27 mouse cellular contexts compared by ENCODE assay signal in the genomic region with DNA sequence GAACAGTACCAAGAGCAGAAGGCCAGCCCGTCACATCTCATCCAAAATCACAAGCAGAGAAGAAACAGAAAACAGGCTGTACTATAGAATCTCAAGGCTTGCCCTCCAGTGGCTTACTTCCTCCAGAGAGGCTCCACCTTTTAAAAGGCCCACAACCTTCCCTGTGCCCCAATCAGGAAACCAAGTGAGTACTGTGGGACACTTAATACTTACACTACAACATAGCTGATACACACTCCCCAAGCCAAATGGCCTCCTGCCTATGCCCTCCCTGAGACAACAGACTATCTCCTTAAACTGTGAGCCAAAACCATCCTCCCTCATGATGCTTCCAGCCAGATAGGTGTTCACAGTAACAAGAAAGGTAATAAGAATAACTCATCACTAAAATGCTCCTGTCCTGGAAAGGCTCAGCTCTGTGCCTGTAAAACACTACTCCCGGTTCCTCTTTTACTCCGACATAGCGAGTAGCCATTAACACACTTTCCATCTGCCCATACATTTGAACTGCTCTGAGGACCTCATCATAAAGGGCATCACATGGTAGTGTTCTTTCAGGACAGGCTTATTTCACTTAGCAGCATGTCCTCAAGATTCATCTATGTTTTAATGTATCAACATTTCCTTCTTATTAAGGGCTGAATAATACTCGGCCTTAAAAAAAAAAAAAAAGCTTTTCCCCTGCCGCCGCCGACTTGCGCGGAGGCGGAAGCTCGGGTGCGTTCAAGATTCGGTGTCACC. TPM values are rescaled to one million over a fixed set of nuclear protein-coding genes. Genes with fewer than 3 reads are reported as not detected.
DNase-seq lines count a peak whose midpoint lies in the region; ATAC-seq lines count a peak whose summit lies in the region.
"Had no signal": no experiment of that assay in that cellular context is flagged by ENCODE, and none has a peak within 500 bp of the region (broad histone marks: within the 10 kb centered on the region; RNA-seq: fewer than 3 reads in every experiment).

No protein-coding gene starts in this region.

- H3K4me2 ChIP-seq in liver, embryonic 15.5 days, result 0 out of 2 replicates have a peak overlapping the region, but pooled peaks have one; percentile 1
- H3K4me2 ChIP-seq: heart, embryonic 11.5 days; hindbrain, embryonic 14.5 days; kidney, embryonic 15.5 days; limb, embryonic 15.5 days; lung, embryonic 15.5 days; midbrain, embryonic 15.5 days; neural tube, embryonic 15.5 days had no signal

- peak overlapping the region; percentile 1; the same call in 1 of the 2 replicates for H3K9ac ChIP-seq in liver, embryonic 15.5 days
- H3K9ac ChIP-seq: hindbrain, embryonic 14.5 days; kidney, embryonic 15.5 days; limb, embryonic 15.5 days; lung, embryonic 15.5 days; midbrain, embryonic 15.5 days; neural tube, embryonic 15.5 days had no signal

- no peaks in the 10 kb centered on the region for H3K9me3 ChIP-seq in erythroblast, embryonic 14.5 days (ENCODE audit: control insufficient read depth, low read length)
- no peaks in the 10 kb centered on the region for H3K9me3 ChIP-seq in liver, embryonic 15.5 days (replicated peaks)
- H3K9me3 ChIP-seq: kidney, embryonic 15.5 days; limb, embryonic 10.5 days; limb, embryonic 15.5 days; lung, embryonic 15.5 days; midbrain, embryonic 10.5 days; midbrain, embryonic 15.5 days; neural tube, embryonic 15.5 days had no signal

- H3K4me3 ChIP-seq in erythroblast, embryonic 14.5 days (replicated peaks), result peak overlapping the region; percentile 48
- no peak overlapping the region for H3K4me3 ChIP-seq in liver, embryonic 15.5 days (replicated peaks)
- H3K4me3 ChIP-seq: kidney, embryonic 15.5 days; limb, embryonic 10.5 days; limb, embryonic 15.5 days; lung, embryonic 15.5 days; midbrain, embryonic 10.5 days; midbrain, embryonic 15.5 days; neural tube, embryonic 15.5 days had no signal

- WGBS in liver, embryonic 15.5 days (ENCODE audit: insufficient replicate concordance), result 93% methylated on average over 14 of the region's 14 CpGs

- peak overlapping the region; percentile 56 for H3K27ac ChIP-seq in liver, embryonic 15.5 days (replicated peaks)
- H3K27ac ChIP-seq: hindbrain, embryonic 14.5 days; kidney, embryonic 15.5 days; limb, embryonic 10.5 days; limb, embryonic 15.5 days; lung, embryonic 15.5 days; midbrain, embryonic 10.5 days; midbrain, embryonic 15.5 days; neural tube, embryonic 15.5 days had no signal

- no peak for ATAC-seq in erythroblast, adult 5-6 weeks (replicated peaks; ENCODE audit: low FRiP score, poor library complexity, severe bottlenecking)
- ATAC-seq in liver, embryonic 15.5 days (ENCODE audit: insufficient read depth), result no peak
- ATAC-seq: forebrain, embryonic 16.5 days; midbrain, embryonic 15.5 days had no signal

- peaks cover 95% of the 10 kb centered on the region for H3K4me1 ChIP-seq in erythroblast, embryonic 14.5 days (ENCODE audit: control insufficient read depth)
- peaks cover 79% of the 10 kb centered on the region for H3K4me1 ChIP-seq in liver, embryonic 15.5 days (replicated peaks)
- H3K4me1 ChIP-seq: kidney, embryonic 15.5 days; limb, embryonic 15.5 days; midbrain, embryonic 10.5 days had no signal

- peaks cover 70% of the 10 kb centered on the region for H3K36me3 ChIP-seq in erythroblast, embryonic 14.5 days (ENCODE audit: control insufficient read depth)
- no peaks in the 10 kb centered on the region; the same call in 1 of the 2 replicates for H3K36me3 ChIP-seq in liver, embryonic 15.5 days (replicated peaks)
- H3K36me3 ChIP-seq: kidney, embryonic 15.5 days; limb, embryonic 10.5 days; limb, embryonic 15.5 days; lung, embryonic 15.5 days; midbrain, embryonic 10.5 days; midbrain, embryonic 15.5 days had no signal

- intact Hi-C loops in gastrocnemius, postnatal 36 days (cut with DNase I), result no loop called here

- H3K27me3 ChIP-seq in erythroblast, embryonic 14.5 days (ENCODE audit: control insufficient read depth), result no peaks in the 10 kb centered on the region
- H3K27me3 ChIP-seq in liver, embryonic 15.5 days, result no peaks in the 10 kb centered on the region
- H3K27me3 ChIP-seq: kidney, embryonic 15.5 days; limb, embryonic 15.5 days; lung, embryonic 15.5 days; midbrain, embryonic 15.5 days; neural tube, embryonic 15.5 days had no signal

- peak; percentile 71 for DNase-seq in A20 (ENCODE audit: low read depth, low spot score)
- DNase-seq in c-Kit-positive CD71-positive TER-119-negative erythroid progenitor cells, embryonic 14.5 days (ENCODE audit: low read depth), result peak; percentile 13
- DNase-seq in gastrocnemius, postnatal 36 days, result no peak
- no peak for DNase-seq in left cerebral cortex, adult 11 months (ENCODE audit: low spot score)
- DNase-seq in ovary, postnatal 10 days (ENCODE audit: low spot score), result no peak
- DNase-seq: adrenal gland, postnatal 25 days; cerebellum, adult 8-10 months; cerebellum, postnatal 25 days; heart, postnatal 4 days; kidney, adult 18-20 months; kidney, postnatal 25 days; right cerebral cortex, postnatal 25 days; thymus, adult 2 months; thymus, postnatal 36 days had no signal

RNA-seq across cellular contexts. Expression of a gene that starts 6.3 kb away (rescaled TPM):
- polyA plus RNA-seq in erythroblast, embryonic 14.5 days (2012), result 0.98 and 1.2 TPM in 2 replicates
- total RNA-seq in erythroblast, adult 5-6 weeks (2015; ENCODE audit: low replicate concordance), result 10.9 and 13.3 TPM in 2 replicates
- 21.0 and 26.6 TPM in 2 replicates for total RNA-seq in erythroblast, adult 5-6 weeks (2017; ENCODE audit: low replicate concordance)
- polyA plus RNA-seq in liver, embryonic 15.5 days (2015; fragmentation: Nextera tagmentation; extraction: Ambion mirVana), result 13.6 and 15.4 TPM in 2 replicates
- total RNA-seq in gastrocnemius, postnatal 36 days (2021), result 1 to 10 TPM; 2.1 to 2.5 TPM

RNA-seq across cellular contexts. Expression of a gene that starts 36.6 kb away (rescaled TPM):
- polyA plus RNA-seq in erythroblast, embryonic 14.5 days (2012), result 0.51 and 0.77 TPM in 2 replicates
- total RNA-seq in erythroblast, adult 5-6 weeks (2015; ENCODE audit: low replicate concordance), result 37.7 and 81.3 TPM in 2 replicates
- total RNA-seq in erythroblast, adult 5-6 weeks (2017; ENCODE audit: low replicate concordance), result 75.0 and 151 TPM in 2 replicates
- polyA plus RNA-seq in liver, embryonic 15.5 days (2015; fragmentation: Nextera tagmentation; extraction: Ambion mirVana), result 14.2 and 15.5 TPM in 2 replicates
- total RNA-seq in gastrocnemius, postnatal 36 days (2021), result 10 to 100 TPM; 38.2 to 48.0 TPM

RNA-seq across cellular contexts. Expression of a gene that starts 51.2 kb away (rescaled TPM):
- polyA plus RNA-seq in erythroblast, embryonic 14.5 days (2012), result 0.71 and 0.87 TPM in 2 replicates
- 27.9 and 35.1 TPM in 2 replicates for total RNA-seq in erythroblast, adult 5-6 weeks (2015; ENCODE audit: low replicate concordance)
- total RNA-seq in erythroblast, adult 5-6 weeks (2017; ENCODE audit: low replicate concordance), result 22.0 and 30.4 TPM in 2 replicates
- polyA plus RNA-seq in liver, embryonic 15.5 days (2015; fragmentation: Nextera tagmentation; extraction: Ambion mirVana), result 21.0 and 23.6 TPM in 2 replicates
- 10 to 100 TPM; 31.2 to 32.2 TPM for total RNA-seq in gastrocnemius, postnatal 36 days (2021)

Comparison
In these comparisons a context has a peak if more than half of its experiments do, and no peak if none do; other contexts are left out.
1. DNase-seq: peak in A20 (single experiment) and c-Kit-positive CD71-positive TER-119-negative erythroid progenitor cells, embryonic 14.5 days (single experiment); none in gastrocnemius, postnatal 36 days (0 of 2), left cerebral cortex, adult 11 months (single experiment) and ovary, postnatal 10 days (single experiment).